Mouse (Mus musculus) heart, adult 11 months (tissue): ENCODE measurements around the gene Pglyrp4.
A peak's percentile ranks its signal among the peaks of the same experiment; 100 is the strongest.
"Not testable (repeated sequence)": the region's sequence is repeated elsewhere in the genome, so short reads cannot be mapped to it uniquely, and the experiment has no call there.

Experiments used
- DNase-seq: peaks from one replicate; pipeline ENCODE4 v3.0.0; 2022

Pglyrp4 gene

GRCm38 (mm10) chr3:90726606-90727005 lies at the start of gene Pglyrp4:
TSS of gene Pglyrp4 (plus strand) at chr3:90726906.
- DNase-seq, result no peak

GRCm38 (mm10) chr3:90678656-90679055 lies 48.0 kb upstream of the Pglyrp4 start:
- DNase-seq, result peak; percentile 55

- DNase-seq, result no peak
Measured at GRCm38 (mm10) chr3:90683929-90684328, 42.8 kb upstream of the Pglyrp4 start.

GRCm38 (mm10) chr3:90686835-90687234 lies 39.9 kb upstream of the Pglyrp4 start:
- DNase-seq, result peak; percentile 21

- no peak for DNase-seq
Measured at GRCm38 (mm10) chr3:90693496-90693895, 33.2 kb upstream of the Pglyrp4 start.

- DNase-seq, result no peak
Measured at GRCm38 (mm10) chr3:90695613-90696012, 31.1 kb upstream of the Pglyrp4 start, which contains the start of gene S100a9. TSS of gene S100a9 (minus strand) at chr3:90695721.

GRCm38 (mm10) chr3:90702244-90702643 lies 24.5 kb upstream of the Pglyrp4 start:
- DNase-seq, result no peak

- DNase-seq, result peak; percentile 86
Measured at GRCm38 (mm10) chr3:90708523-90709202, 18.0 kb upstream of the Pglyrp4 start.

GRCm38 (mm10) chr3:90709591-90710460 lies 16.9 kb upstream of the Pglyrp4 start:
- DNase-seq, result peak; percentile 95

- no peak for DNase-seq
Measured at GRCm38 (mm10) chr3:90749658-90750057, 23.0 kb downstream of the Pglyrp4 start.

- not testable (repeated sequence) for DNase-seq
Measured at GRCm38 (mm10) chr3:90777776-90778175, 51.1 kb downstream of the Pglyrp4 start, which contains the start of gene Gm5849. TSS of gene Gm5849 (minus strand) at chr3:90777876.
